Mouse (Mus musculus) neural tube, embryonic 13.5 days (tissue): ENCODE measurements around the gene Katnb1. TPM values are rescaled to one million over a fixed set of nuclear protein-coding genes. Genes with fewer than 3 reads are reported as not detected.

ENCODE experiments used
- ATAC-seq: fragments of 200-750 bp; cut with Nextera tagmentation; 2 replicates; pipeline ENCODE4 v1.8.0; 2017; ENCODE audit warnings: low read depth, mild to moderate bottlenecking, moderate TSS enrichment, moderate library complexity
- H3K27ac ChIP-seq: fragments of 300-500 bp; sonication (generic); replicated peaks from 2 replicates; pipeline ENCODE4 v1.5.1; 2015; ENCODE audit warnings: moderate library complexity, mild to moderate bottlenecking, inconsistent platforms
- H3K27me3 ChIP-seq: fragments of 300-500 bp; sonication (generic); 2 replicates; pipeline ENCODE4 v1.6.1; 2015; ENCODE audit warnings: mild to moderate bottlenecking, inconsistent platforms
- H3K36me3 ChIP-seq: fragments of 300-500 bp; sonication (generic); 2 replicates; pipeline ENCODE4 v1.6.1; 2015; ENCODE audit warnings: mild to moderate bottlenecking, inconsistent platforms
- H3K4me1 ChIP-seq: fragments of 300-500 bp; sonication (generic); replicated peaks from 2 replicates; pipeline ENCODE4 v1.6.1; 2015; ENCODE audit warnings: inconsistent platforms
- H3K4me2 ChIP-seq: fragments of 300-500 bp; sonication (generic); 2 replicates; pipeline ENCODE4 v1.6.1; 2015; ENCODE audit warnings: inconsistent platforms, mild to moderate bottlenecking, moderate library complexity
- H3K4me3 ChIP-seq: fragments of 300-500 bp; sonication (generic); 2 replicates; pipeline ENCODE4 v1.5.1; 2015; ENCODE audit warnings: mild to moderate bottlenecking, inconsistent platforms
- H3K9ac ChIP-seq: fragments of 300-500 bp; sonication (generic); 2 replicates; pipeline ENCODE4 v1.6.1; 2015; ENCODE audit warnings: moderate library complexity, mild to moderate bottlenecking, inconsistent platforms
- H3K9me3 ChIP-seq: fragments of 300-500 bp; sonication (generic); 2 replicates; pipeline ENCODE4 v1.6.1; 2016; ENCODE audit warnings: inconsistent platforms
- WGBS: fragments of 180-500 bp; shearing (Covaris S2); methylation state at CpG from one replicate; pipeline ENCODE4 v1.1.7; 2015; 5-methylcytosine and 5-hydroxymethylcytosine counted together
- polyA plus RNA-seq: library from polyadenylated mRNA; unstranded; fragments of >200 nt; fragmentation: Nextera tagmentation; extraction: Ambion mirVana; gene quantifications from 2 replicates; pipeline ENCODE4 v1.2.1, GENCODE M21; 2015

Gene Katnb1
- polyA plus RNA-seq, 1 experiment from 2014 or later = 41.4 TPM

- Histone ChIP-seq H3K4me2 (no peak overlapping the region), H3K9me3 (no peaks in the 10 kb centered on the region), H3K36me3 (peaks cover 98% of the 10 kb centered on the region), H3K4me3 (no peak overlapping the region), H3K9ac (no peak overlapping the region), H3K4me1 (no peaks in the 10 kb centered on the region), H3K27ac (no peak overlapping the region), H3K27me3 (no peaks in the 10 kb centered on the region)
- WGBS = 94% methylated on average over 4 of the region's 4 CpGs
- no peak for ATAC-seq
These were observed 12.6 kb downstream of the Katnb1 start for GRCm38 (mm10) chr8:95093574-95093973.

GRCm38 (mm10) chr8:95099009-95099408 is 18.0 kb downstream of the Katnb1 start:
- Histone ChIP-seq H3K9ac (no peak overlapping the region), H3K9me3 (no peaks in the 10 kb centered on the region), H3K4me1 (no peaks in the 10 kb centered on the region), H3K4me2 (no peak overlapping the region), H3K36me3 (peaks cover 90% of the 10 kb centered on the region), H3K4me3 (no peak overlapping the region), H3K27ac (no peak overlapping the region), H3K27me3 (no peaks in the 10 kb centered on the region)
- 15% methylated on average over 5 of the region's 5 CpGs for WGBS
- peak; percentile 70; the same call in 1 of the 2 replicates for ATAC-seq

GRCm38 (mm10) chr8:95101972-95102371 is 21.0 kb downstream of the Katnb1 start:
- 82% methylated on average over 4 of the region's 4 CpGs for WGBS
- Histone ChIP-seq H3K27ac (no peak overlapping the region), H3K27me3 (no peaks in the 10 kb centered on the region), H3K36me3 (peaks cover 79% of the 10 kb centered on the region), H3K4me2 (no peak overlapping the region), H3K4me1 (no peaks in the 10 kb centered on the region), H3K4me3 (no peak overlapping the region), H3K9me3 (no peaks in the 10 kb centered on the region), H3K9ac (no peak overlapping the region)
- no peak for ATAC-seq

GRCm38 (mm10) chr8:95107306-95107705 is 26.3 kb downstream of the Katnb1 start:
- Histone ChIP-seq H3K4me1 (no peaks in the 10 kb centered on the region; the same call in 1 of the 2 replicates), H3K4me3 (no peak overlapping the region), H3K27ac (no peak overlapping the region), H3K36me3 (peaks cover 60% of the 10 kb centered on the region), H3K9ac (no peak overlapping the region), H3K27me3 (no peaks in the 10 kb centered on the region), H3K4me2 (no peak overlapping the region), H3K9me3 (no peaks in the 10 kb centered on the region)
- WGBS = 93% methylated on average over 13 of the region's 13 CpGs
- no peak for ATAC-seq

- Histone ChIP-seq H3K27me3 (no peaks in the 10 kb centered on the region), H3K27ac (no peak overlapping the region)
- WGBS = 91% methylated on average over 3 of the region's 3 CpGs
These were observed 31.6 kb downstream of the Katnb1 start for GRCm38 (mm10) chr8:95112594-95112993.

GRCm38 (mm10) chr8:95113108-95113507 is 32.1 kb downstream of the Katnb1 start:
- Histone ChIP-seq H3K36me3 (peaks cover 20% of the 10 kb centered on the region), H3K27me3 (no peaks in the 10 kb centered on the region), H3K27ac (no peak overlapping the region), H3K9ac (no peak overlapping the region), H3K9me3 (no peaks in the 10 kb centered on the region), H3K4me3 (no peak overlapping the region), H3K4me1 (no peaks in the 10 kb centered on the region; the same call in 1 of the 2 replicates), H3K4me2 (no peak overlapping the region)
- 77% methylated on average over 4 of the region's 4 CpGs for WGBS
- 0 out of 2 replicates have a peak, but pooled peaks have one; percentile 13 for ATAC-seq

More at GRCm38 (mm10) chr8:95112594-95112993, 31.6 kb downstream of the Katnb1 start:
- Histone ChIP-seq H3K9me3 (no peaks in the 10 kb centered on the region), H3K4me1 (no peaks in the 10 kb centered on the region; the same call in 1 of the 2 replicates), H3K36me3 (peaks cover 24% of the 10 kb centered on the region), H3K4me2 (no peak overlapping the region), H3K4me3 (no peak overlapping the region), H3K9ac (no peak overlapping the region)
- ATAC-seq = no peak

- no peaks in the 10 kb centered on the region; the same call in 1 of the 2 replicates for H3K4me1 ChIP-seq
- WGBS = 77% methylated on average over 3 of the region's 3 CpGs
- H3K4me3 ChIP-seq = no peak overlapping the region
- H3K9me3 ChIP-seq = no peaks in the 10 kb centered on the region
- peak; percentile 71 for ATAC-seq
- no peak overlapping the region for H3K9ac ChIP-seq
- H3K27me3 ChIP-seq = no peaks in the 10 kb centered on the region
- H3K27ac ChIP-seq = no peak overlapping the region
- peaks cover 13% of the 10 kb centered on the region for H3K36me3 ChIP-seq
- H3K4me2 ChIP-seq = no peak overlapping the region
These were observed 32.8 kb downstream of the Katnb1 start for GRCm38 (mm10) chr8:95113750-95114149.

- H3K4me3 ChIP-seq = no peak overlapping the region
- no peak for ATAC-seq
- WGBS = 88% methylated on average over 5 of the region's 5 CpGs
- H3K9me3 ChIP-seq = no peaks in the 10 kb centered on the region
- no peak overlapping the region for H3K4me2 ChIP-seq
- H3K36me3 ChIP-seq = peaks cover 18% of the 10 kb centered on the region
- no peaks in the 10 kb centered on the region; the same call in none of the 2 replicates for H3K4me1 ChIP-seq
- H3K27me3 ChIP-seq = no peaks in the 10 kb centered on the region
- H3K27ac ChIP-seq = no peak overlapping the region
- no peak overlapping the region for H3K9ac ChIP-seq
These were observed 42.5 kb downstream of the Katnb1 start for GRCm38 (mm10) chr8:95123455-95123854.

- no peak overlapping the region for H3K27ac ChIP-seq
- ATAC-seq = no peak
- H3K4me2 ChIP-seq = no peak overlapping the region
- H3K9ac ChIP-seq = no peak overlapping the region
- WGBS = 90% methylated on average over 11 of the region's 11 CpGs
- H3K36me3 ChIP-seq = peaks cover 15% of the 10 kb centered on the region
- H3K9me3 ChIP-seq = no peaks in the 10 kb centered on the region
- H3K4me3 ChIP-seq = no peak overlapping the region
- no peaks in the 10 kb centered on the region for H3K27me3 ChIP-seq
- no peaks in the 10 kb centered on the region; the same call in none of the 2 replicates for H3K4me1 ChIP-seq
These were observed 45.5 kb downstream of the Katnb1 start for GRCm38 (mm10) chr8:95126497-95126896.

- H3K4me3 ChIP-seq = no peak overlapping the region
- 0 out of 2 replicates have a peak, but pooled peaks have one; percentile 32 for ATAC-seq
- peaks cover 22% of the 10 kb centered on the region for H3K36me3 ChIP-seq
- no peaks in the 10 kb centered on the region; the same call in none of the 2 replicates for H3K4me1 ChIP-seq
- H3K9me3 ChIP-seq = no peaks in the 10 kb centered on the region
- WGBS = 62% methylated on average over 9 of the region's 9 CpGs
- no peak overlapping the region for H3K27ac ChIP-seq
- H3K27me3 ChIP-seq = no peaks in the 10 kb centered on the region
- H3K4me2 ChIP-seq = no peak overlapping the region
- no peak overlapping the region for H3K9ac ChIP-seq
These were observed 46.7 kb downstream of the Katnb1 start for GRCm38 (mm10) chr8:95127658-95128057.

GRCm38 (mm10) chr8:95128750-95129260 is 47.8 kb downstream of the Katnb1 start:
- WGBS = 93% methylated on average over 11 of the region's 11 CpGs
- H3K27me3 ChIP-seq = no peaks in the 10 kb centered on the region
- H3K9ac ChIP-seq = no peak overlapping the region
- H3K27ac ChIP-seq = no peak overlapping the region
- no peak for ATAC-seq
- no peaks in the 10 kb centered on the region; the same call in none of the 2 replicates for H3K4me1 ChIP-seq
- no peak overlapping the region for H3K4me2 ChIP-seq
- H3K36me3 ChIP-seq = peaks cover 27% of the 10 kb centered on the region
- no peaks in the 10 kb centered on the region for H3K9me3 ChIP-seq
- no peak overlapping the region for H3K4me3 ChIP-seq

GRCm38 (mm10) chr8:95130966-95131537 is 50.1 kb downstream of the Katnb1 start:
- H3K9me3 ChIP-seq = no peaks in the 10 kb centered on the region
- H3K4me2 ChIP-seq = no peak overlapping the region
- H3K27ac ChIP-seq = no peak overlapping the region
- no peak overlapping the region for H3K4me3 ChIP-seq
- no peaks in the 10 kb centered on the region; the same call in none of the 2 replicates for H3K4me1 ChIP-seq
- peaks cover 26% of the 10 kb centered on the region for H3K36me3 ChIP-seq
- ATAC-seq = no peak
- peaks cover 2% of the 10 kb centered on the region; the same call in 1 of the 2 replicates for H3K27me3 ChIP-seq
- WGBS = 60% methylated on average over 15 of the region's 15 CpGs
- H3K9ac ChIP-seq = no peak overlapping the region
